Mouse (Mus musculus): ENCODE data around the gene Uqcc1.

DNA sequence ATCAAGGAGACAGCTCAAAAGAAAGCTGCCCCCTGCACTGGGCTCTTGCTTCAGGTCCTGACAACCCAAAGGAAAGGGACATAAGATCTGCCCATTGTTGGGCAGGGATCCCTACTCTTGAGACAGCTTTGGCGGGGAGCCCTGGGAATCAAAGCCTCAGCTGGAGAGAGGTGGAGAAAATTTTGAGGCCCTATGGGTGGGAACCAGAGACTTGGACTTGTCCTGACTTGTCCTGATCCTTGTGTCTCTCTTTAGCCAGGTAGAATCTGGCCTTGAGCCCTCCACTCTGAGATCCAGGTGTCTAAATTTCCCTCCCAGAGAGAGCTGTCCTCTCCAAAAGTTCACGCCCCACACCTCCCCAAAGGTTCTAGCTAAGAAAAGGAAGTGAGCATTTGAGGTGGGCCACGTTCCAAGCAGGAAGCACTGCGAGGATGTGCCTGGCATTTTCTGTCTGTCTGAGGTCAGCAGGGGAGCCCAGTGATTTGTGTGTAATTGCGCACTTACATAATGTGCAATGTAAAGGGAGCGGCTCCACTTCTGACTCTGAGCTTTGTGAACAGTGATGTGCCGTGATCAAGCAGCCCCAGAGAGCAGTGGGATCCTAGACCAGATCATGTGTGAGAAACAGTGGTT, 9.9 kb upstream of the Uqcc1 start:
- TF ChIP-seq POLR2A (IDR thresholded peaks at IDR 0.05; ENCODE audit: low read depth, low read length) (no peak), CTCF (IDR thresholded peaks at IDR 0.05; ENCODE audit: extremely low read depth, insufficient read depth, insufficient read length, insufficient replicate concordance) (no peak)
